Mouse (Mus musculus) ES-Bruce4 (cell line): ENCODE results near the gene 2900026A02Rik.
"Not testable (repeated sequence)": the region's sequence is repeated elsewhere in the genome, so short reads cannot be mapped to it uniquely, and the experiment has no call there.

Source experiments
- EP300 ChIP-seq: IDR thresholded peaks from 2 replicates; pipeline ENCODE4 v1.6.1; 2011; ENCODE audit warnings: low read depth, low read length; ENCODE audit not compliant: insufficient read depth
- POLR2A ChIP-seq: IDR thresholded peaks from one replicate; pipeline ENCODE4 v1.8.1; 2011; ENCODE audit warnings: low read length; ENCODE audit not compliant: insufficient read depth

- TF ChIP-seq POLR2A, EP300: not testable (repeated sequence)
These were observed 111.4 kb downstream of the 2900026A02Rik start for GRCm38 (mm10) chr5:113109651-113110050.
